Mouse (Mus musculus) bone marrow macrophage, adult 2 months (primary cell): ENCODE data around the gene Adamtsl1.

Experiments used
- CTCF ChIP-seq: IDR thresholded peaks from 2 replicates; pipeline ENCODE4 v1.5.1; 2012; ENCODE audit warnings: low read depth, mild to moderate bottlenecking, low read length, moderate library complexity
- POLR2A ChIP-seq: IDR thresholded peaks from 2 replicates; pipeline ENCODE4 v1.6.1; 2012; ENCODE audit warnings: mild to moderate bottlenecking, low read depth, low read length, borderline replicate concordance

- no peak for TF ChIP-seq CTCF
- TF ChIP-seq POLR2A, result no peak
These were observed 45.8 kb downstream of the Adamtsl1 start for GRCm38 (mm10) chr4:85559753-85560152.
